Mouse (Mus musculus) G1E-ER4 (cell line): ENCODE results near the gene Gm3880. TPM values are rescaled to one million over a fixed set of nuclear protein-coding genes. Genes with fewer than 3 reads are reported as not detected.
"Not testable (repeated sequence)": the region's sequence is repeated elsewhere in the genome, so short reads cannot be mapped to it uniquely, and the experiment has no call there.

Source experiments
- GATA1 ChIP-seq: IDR thresholded peaks from one replicate; pipeline ENCODE4 v1.8.0; 2012; ENCODE audit warnings: low read length, inconsistent platforms
- polyA plus RNA-seq: library from polyadenylated mRNA; stranded (reverse); fragments of >175 nt; gene quantifications from 2 replicates; pipeline ENCODE4 v1.2.3, GENCODE M21; 2012

The Gm3880 gene
- polyA plus RNA-seq, result not detected in 2 replicates

DNA sequence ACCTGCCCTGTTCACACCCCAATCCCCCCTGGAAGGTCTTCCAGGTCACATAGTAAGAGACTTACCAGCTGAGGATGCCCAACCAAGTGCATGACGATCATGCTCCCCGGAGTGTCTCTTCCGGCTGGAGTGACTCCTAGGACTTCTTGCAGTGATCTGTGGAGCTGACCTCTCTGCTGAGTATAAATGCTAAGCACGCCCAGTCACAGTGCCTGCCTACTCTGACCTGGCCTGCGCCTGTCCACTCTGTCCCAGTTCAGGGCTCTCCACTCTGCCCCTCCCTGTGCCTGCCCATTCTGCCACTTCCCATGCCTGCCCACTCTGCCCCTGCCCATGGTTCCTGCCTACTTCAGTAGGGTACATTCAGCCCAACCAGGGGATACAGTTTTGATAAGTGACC is at the start of gene Gm3880:
Gene Gm3880 (minus strand): TSS at position 101 of the 400 bp plus-strand sequence.
- not testable (repeated sequence) for TF ChIP-seq GATA1

DNA sequence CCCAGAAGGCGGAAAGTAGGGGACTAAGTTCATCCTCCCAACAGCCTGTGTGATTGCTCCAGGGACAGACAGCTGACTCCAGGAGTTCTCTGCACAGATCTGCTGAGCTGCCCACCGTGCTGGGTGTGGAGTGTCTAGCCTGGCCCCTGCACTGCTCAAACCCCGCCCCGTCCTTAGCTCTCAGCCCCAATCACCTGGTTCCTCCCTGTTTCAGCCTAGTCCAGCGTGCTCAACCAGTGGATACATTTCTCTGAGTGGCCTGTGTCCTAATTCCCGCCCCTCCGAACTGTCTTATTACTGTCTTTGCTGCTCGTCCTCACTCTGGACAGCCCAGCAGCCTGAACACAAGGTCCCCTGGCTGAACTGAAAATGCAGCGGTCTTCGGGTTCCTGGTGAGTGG is 20.8 kb upstream of the Gm3880 start, which contains the start of the genes Gm9112 and Dmrtc1b:
Gene Gm9112 (minus strand): TSS at position 101 of the 400 bp plus-strand sequence.
Gene Dmrtc1b (plus strand): TSS at position 331 of the 400 bp plus-strand sequence.
- not testable (repeated sequence) for TF ChIP-seq GATA1

- no peak for TF ChIP-seq GATA1
Observed at GRCm38 (mm10) chrX:102666641-102667040, 20.1 kb downstream of the Gm3880 start.

DNA sequence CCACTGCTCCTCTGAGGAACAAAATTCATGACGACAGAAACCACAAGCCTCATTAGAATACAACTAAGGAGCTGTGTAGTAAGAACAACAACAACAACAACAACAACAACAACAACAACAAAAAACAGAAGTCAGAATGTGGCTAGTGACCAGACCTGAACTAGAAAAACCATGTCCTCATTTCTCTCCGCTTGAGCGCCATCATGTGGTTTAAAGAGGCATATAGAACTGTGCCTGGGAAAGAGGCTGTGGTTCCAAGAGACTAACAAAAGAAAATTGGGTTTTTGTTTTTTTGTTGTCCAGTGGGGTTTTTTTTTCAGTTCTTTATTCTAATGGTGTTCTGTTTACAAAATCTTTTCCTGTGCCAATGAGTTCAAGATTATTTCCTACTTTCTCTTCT is 26.1 kb downstream of the Gm3880 start:
- no peak for TF ChIP-seq GATA1

GRCm38 (mm10) chrX:102645691-102646090 is 41.1 kb downstream of the Gm3880 start:
- no peak for TF ChIP-seq GATA1

GRCm38 (mm10) chrX:102645146-102645545 is 41.6 kb downstream of the Gm3880 start:
- no peak for TF ChIP-seq GATA1

DNA sequence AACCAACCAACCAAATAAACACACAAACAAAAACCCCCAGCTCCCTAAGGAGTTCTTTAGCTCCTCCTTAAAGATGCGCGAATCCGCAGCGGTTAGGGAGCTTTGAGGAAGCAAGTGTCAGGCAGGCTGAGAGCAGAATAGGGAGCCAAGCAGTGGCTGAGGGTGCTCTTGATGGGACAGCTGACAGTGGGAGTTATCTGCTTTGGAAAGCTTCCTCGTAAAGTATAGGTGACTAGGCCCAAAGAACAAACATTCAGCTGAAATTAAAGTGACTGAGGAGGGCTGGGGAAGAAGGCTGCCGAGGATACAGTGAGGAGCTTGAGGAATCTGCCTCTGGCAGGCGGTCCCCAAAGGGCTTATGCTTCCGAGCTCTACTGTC is 42.2 kb downstream of the Gm3880 start:
- no peak for TF ChIP-seq GATA1

DNA sequence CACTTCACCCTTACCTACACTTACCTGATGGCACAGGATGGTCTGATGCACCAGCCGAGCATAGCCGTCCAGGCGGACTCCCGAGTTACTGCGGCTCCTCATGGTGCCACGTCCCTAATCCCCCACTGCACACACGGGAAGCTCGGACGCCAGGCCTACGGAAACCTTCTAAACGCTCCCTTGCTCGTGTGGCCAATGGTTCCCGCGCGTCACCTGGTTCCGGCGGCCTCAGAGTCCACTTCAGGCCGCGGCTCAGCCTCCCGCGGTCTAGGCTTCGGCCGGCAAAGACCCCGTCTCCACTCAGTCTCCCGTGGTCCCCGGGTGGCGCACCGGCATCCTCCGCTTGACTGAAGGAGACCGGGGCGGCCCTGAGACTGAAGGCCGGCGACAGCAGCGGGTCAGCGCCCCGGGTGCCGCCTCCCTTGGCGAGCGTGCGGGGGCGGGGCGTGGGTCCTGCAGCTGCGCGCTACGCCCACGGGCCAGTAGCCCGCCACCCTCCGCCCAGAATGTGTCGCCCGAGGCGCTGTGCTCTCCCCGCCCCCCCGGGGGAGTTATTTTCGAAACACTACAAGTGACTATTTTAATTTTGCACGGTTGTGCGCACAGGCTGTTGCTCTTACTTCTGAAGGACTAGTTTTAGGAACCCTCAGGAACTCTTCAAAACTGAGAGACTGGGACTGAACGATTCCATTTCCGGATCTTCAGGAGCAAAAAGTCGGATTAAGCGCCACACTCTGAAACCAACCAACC is 42.8 kb downstream of the Gm3880 start, which contains the start of gene Phka1:
Gene Phka1 (minus strand): TSS at position 424 of the 750 bp plus-strand sequence.
- TF ChIP-seq GATA1, result no peak

Other genes starting within 250 kb of the Gm3880 start
- gene Hdac8, start 181.6 kb downstream of the Gm3880 start, polyA plus RNA-seq, result 5.8 and 7.8 TPM in 2 replicates
- 0.84 and 1.2 TPM in 2 replicates for gene Phka1, start 42.7 kb downstream of the Gm3880 start, polyA plus RNA-seq
- gene Gm9112, start 20.7 kb upstream of the Gm3880 start, polyA plus RNA-seq, result not detected in 2 replicates
- gene Dmrtc1b, start 20.9 kb upstream of the Gm3880 start, polyA plus RNA-seq, result not detected in 2 replicates
- gene Dmrtc1c1, start 116.0 kb upstream of the Gm3880 start, polyA plus RNA-seq, result not detected in 2 replicates
- 0.12 TPM in 1 of 2 replicates, not detected in the other for gene Dmrtc1c2, start 167.6 kb upstream of the Gm3880 start, polyA plus RNA-seq
- not detected in 2 replicates for gene 1700031F05Rik, start 181.0 kb upstream of the Gm3880 start, polyA plus RNA-seq
- gene Dmrtc1a, start 221.7 kb upstream of the Gm3880 start, polyA plus RNA-seq, result not detected in 2 replicates
- gene 1700011M02Rik, start 221.9 kb upstream of the Gm3880 start, polyA plus RNA-seq, result not detected in 2 replicates
- not detected in 2 replicates for gene 1700018G05Rik, start 241.4 kb upstream of the Gm3880 start, polyA plus RNA-seq